Mouse (Mus musculus): Measurements from ENCODE around the gene Mtfr2. TPM values are rescaled to one million over a fixed set of nuclear protein-coding genes. Genes with fewer than 3 reads are reported as not detected.

Mtfr2 gene
- total RNA-seq, 1 experiment = 19.6 TPM

- H3K9me3 ChIP-seq (ENCODE audit: control insufficient read depth, insufficient read depth, low read depth, low read length) = no peaks in the 10 kb centered on the region
- H3K27ac ChIP-seq (ENCODE audit: insufficient read depth, low read depth, low read length, poor library complexity, severe bottlenecking) = peak within 1 kb of the TSS; percentile 99
- H3K9ac ChIP-seq (ENCODE audit: insufficient read depth, low read depth, low read length, poor library complexity, severe bottlenecking) = peak within 1 kb of the TSS; percentile 100
- TF ChIP-seq CHD2 (IDR thresholded peaks at IDR 0.05; ENCODE audit: low read depth, low read length) (peak; percentile 94), MAFK (IDR thresholded peaks at IDR 0.05; ENCODE audit: insufficient read depth, low read depth, low read length) (no peak), HCFC1 (IDR thresholded peaks at IDR 0.05; ENCODE audit: borderline replicate concordance, insufficient read depth, low read length) (peak; percentile 35; the same call in 1 of the 2 replicates)
- H3K36me3 ChIP-seq (ENCODE audit: control insufficient read depth, insufficient read depth, low read length, poor library complexity, severe bottlenecking) = no peaks in the 10 kb centered on the region
- in situ Hi-C loops (cut with MboI; ENCODE audit: low sequenced_read_pairs in 2 of 2, unreplicated experiment in 2 of 2) = no loop called here
- peak within 1 kb of the TSS; percentile 94 to 99 for H3K4me3 ChIP-seq (ENCODE audit: insufficient read depth in 1 of 2, low read depth in 1 of 2, low read length in 2 of 2, poor library complexity in 1 of 2, severe bottlenecking in 1 of 2)
- peak; percentile 98 for DNase-seq (ENCODE audit: low read depth, low spot score)
- peaks cover 1 to 5% of the 10 kb centered on the region in 2 experiments; a peak in 3 of 4 replicates for H3K4me1 ChIP-seq (ENCODE audit: control insufficient read depth in 2 of 2, insufficient read depth in 2 of 2, low read length in 2 of 2, poor library complexity in 1 of 2)
Observed at GRCm38 (mm10) chr10:20311918-20312735, 35.4 kb upstream of the Mtfr2 start, which contains the start of gene Bclaf1. Gene Bclaf1 (plus strand): TSS chr10:20312469.

- Histone ChIP-seq H3K4me3 (ENCODE audit: insufficient read depth in 1 of 2, low read depth in 1 of 2, low read length in 2 of 2, poor library complexity in 1 of 2, severe bottlenecking in 1 of 2) (peak overlapping the region; percentile 94 to 99), H3K36me3 (ENCODE audit: control insufficient read depth, insufficient read depth, low read length, poor library complexity, severe bottlenecking) (peaks cover 3% of the 10 kb centered on the region; the same call in 1 of the 2 replicates), H3K9me3 (ENCODE audit: control insufficient read depth, insufficient read depth, low read depth, low read length) (no peaks in the 10 kb centered on the region), H3K27ac (ENCODE audit: insufficient read depth, low read depth, low read length, poor library complexity, severe bottlenecking) (peak overlapping the region; percentile 99), H3K9ac (ENCODE audit: insufficient read depth, low read depth, low read length, poor library complexity, severe bottlenecking) (peak overlapping the region; percentile 100), H3K4me1 (ENCODE audit: control insufficient read depth in 2 of 2, insufficient read depth in 2 of 2, low read length in 2 of 2, poor library complexity in 1 of 2) (peaks cover 4 to 6% of the 10 kb centered on the region in 2 experiments; a peak in 3 of 4 replicates)
- in situ Hi-C loops (cut with MboI; ENCODE audit: low sequenced_read_pairs in 2 of 2, unreplicated experiment in 2 of 2) = no loop called here
- peak; percentile 78 for DNase-seq (ENCODE audit: low read depth, low spot score)
- TF ChIP-seq CHD2 (IDR thresholded peaks at IDR 0.05; ENCODE audit: low read depth, low read length) = no peak
- TF ChIP-seq ZNF384 (IDR thresholded peaks at IDR 0.05; ENCODE audit: low read depth, low read length) = no peak
- no peak for TF ChIP-seq MAFK (IDR thresholded peaks at IDR 0.05; ENCODE audit: insufficient read depth, low read depth, low read length)
- TF ChIP-seq ZC3H11A (IDR thresholded peaks at IDR 0.05; ENCODE audit: borderline replicate concordance, low read depth, low read length) = no peak
- TF ChIP-seq HCFC1 (IDR thresholded peaks at IDR 0.05; ENCODE audit: borderline replicate concordance, insufficient read depth, low read length) = no peak
Observed at GRCm38 (mm10) chr10:20312736-20313301, 34.8 kb upstream of the Mtfr2 start.

GRCm38 (mm10) chr10:20313447-20313846, 34.1 kb upstream of the Mtfr2 start:
- Histone ChIP-seq H3K4me1 (ENCODE audit: control insufficient read depth in 2 of 2, insufficient read depth in 2 of 2, low read length in 2 of 2, poor library complexity in 1 of 2) (peaks cover 4 to 6% of the 10 kb centered on the region in 2 experiments; a peak in 3 of 4 replicates), H3K9me3 (ENCODE audit: control insufficient read depth, insufficient read depth, low read depth, low read length) (no peaks in the 10 kb centered on the region), H3K4me3 (ENCODE audit: insufficient read depth in 1 of 2, low read depth in 1 of 2, low read length in 2 of 2, poor library complexity in 1 of 2, severe bottlenecking in 1 of 2) (peak overlapping the region; percentile 94 to 99), H3K27ac (ENCODE audit: insufficient read depth, low read depth, low read length, poor library complexity, severe bottlenecking) (no peak overlapping the region; the same call in 1 of the 2 replicates), H3K9ac (ENCODE audit: insufficient read depth, low read depth, low read length, poor library complexity, severe bottlenecking) (peak overlapping the region; percentile 100; the same call in 1 of the 2 replicates), H3K36me3 (ENCODE audit: control insufficient read depth, insufficient read depth, low read length, poor library complexity, severe bottlenecking) (peaks cover 7% of the 10 kb centered on the region)
- in situ Hi-C loops (cut with MboI; ENCODE audit: low sequenced_read_pairs in 2 of 2, unreplicated experiment in 2 of 2) = no loop called here
- DNase-seq (ENCODE audit: low read depth, low spot score) = no peak
- TF ChIP-seq ZC3H11A (IDR thresholded peaks at IDR 0.05; ENCODE audit: borderline replicate concordance, low read depth, low read length) (no peak), CHD2 (IDR thresholded peaks at IDR 0.05; ENCODE audit: low read depth, low read length) (no peak), ZNF384 (IDR thresholded peaks at IDR 0.05; ENCODE audit: low read depth, low read length) (no peak), MAFK (IDR thresholded peaks at IDR 0.05; ENCODE audit: insufficient read depth, low read depth, low read length) (no peak), HCFC1 (IDR thresholded peaks at IDR 0.05; ENCODE audit: borderline replicate concordance, insufficient read depth, low read length) (no peak)

- Histone ChIP-seq H3K9me3 (ENCODE audit: control insufficient read depth, insufficient read depth, low read depth, low read length) (no peaks in the 10 kb centered on the region), H3K4me1 (ENCODE audit: control insufficient read depth in 2 of 2, insufficient read depth in 2 of 2, low read length in 2 of 2, poor library complexity in 1 of 2) (peaks cover 4 to 6% of the 10 kb centered on the region in 2 experiments; a peak in 3 of 4 replicates), H3K9ac (ENCODE audit: insufficient read depth, low read depth, low read length, poor library complexity, severe bottlenecking) (peak overlapping the region; percentile 68; the same call in 1 of the 2 replicates), H3K27ac (ENCODE audit: insufficient read depth, low read depth, low read length, poor library complexity, severe bottlenecking) (no peak overlapping the region), H3K36me3 (ENCODE audit: control insufficient read depth, insufficient read depth, low read length, poor library complexity, severe bottlenecking) (peaks cover 8% of the 10 kb centered on the region), H3K4me3 (ENCODE audit: insufficient read depth in 1 of 2, low read depth in 1 of 2, low read length in 2 of 2, poor library complexity in 1 of 2, severe bottlenecking in 1 of 2) (peak overlapping the region; percentile 55 to 94)
- DNase-seq (ENCODE audit: low read depth, low spot score) = no peak
- TF ChIP-seq HCFC1 (IDR thresholded peaks at IDR 0.05; ENCODE audit: borderline replicate concordance, insufficient read depth, low read length) = no peak
- no peak for TF ChIP-seq ZNF384 (IDR thresholded peaks at IDR 0.05; ENCODE audit: low read depth, low read length)
- no peak for TF ChIP-seq CHD2 (IDR thresholded peaks at IDR 0.05; ENCODE audit: low read depth, low read length)
- TF ChIP-seq MAFK (IDR thresholded peaks at IDR 0.05; ENCODE audit: insufficient read depth, low read depth, low read length) = no peak
- no peak for TF ChIP-seq ZC3H11A (IDR thresholded peaks at IDR 0.05; ENCODE audit: borderline replicate concordance, low read depth, low read length)
- in situ Hi-C loops (cut with MboI; ENCODE audit: low sequenced_read_pairs in 2 of 2, unreplicated experiment in 2 of 2) = no loop called here
Observed at GRCm38 (mm10) chr10:20313941-20314340, 33.6 kb upstream of the Mtfr2 start.

Measured in ES-E14 (cell line).